Mouse (Mus musculus) liver, adult 2 months (tissue): ENCODE results near the gene Sdk2.

Experiments used
- CTCF ChIP-seq: fragments of 200-500 bp; IDR thresholded peaks from 2 replicates; pipeline ENCODE4 v1.5.1; 2011; ENCODE audit warnings: low read depth, low read length, control low read depth
- POLR2A ChIP-seq: fragments of 200-500 bp; IDR thresholded peaks from 2 replicates; pipeline ENCODE4 v1.6.1; 2011; ENCODE audit warnings: low read length, control low read depth; ENCODE audit not compliant: insufficient read depth; ENCODE audit errors: extremely low read depth

DNA sequence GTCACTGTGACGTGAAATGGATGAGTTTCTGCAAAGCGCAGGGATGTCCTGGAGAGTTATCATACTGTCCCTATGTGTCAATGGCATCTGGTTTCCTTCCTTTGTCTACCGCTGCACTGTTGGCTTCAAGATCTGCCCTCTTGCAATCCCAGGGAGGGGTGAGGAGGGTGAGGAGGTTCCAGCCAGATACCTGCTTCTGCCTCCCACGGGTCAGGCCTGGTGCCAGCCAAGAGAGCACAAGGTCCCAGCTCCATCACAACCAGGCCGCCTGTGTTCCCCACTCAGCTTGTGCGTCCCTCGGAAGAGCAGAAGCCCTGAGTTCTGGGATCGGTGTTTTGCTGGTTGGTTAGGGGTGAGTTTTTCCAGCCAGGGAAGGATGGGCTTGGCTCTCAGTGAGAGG lies 299.6 kb downstream of the Sdk2 start:
- TF ChIP-seq CTCF (no peak), POLR2A (no peak)
